Mouse (Mus musculus): ENCODE results near the gene Tenm4.
A peak's percentile ranks its signal among the peaks of the same experiment; 100 is the strongest.

Tenm4 gene

GRCm38 (mm10) chr7:96708561-96708960 is 537.5 kb downstream of the Tenm4 start:
- no peak for DNase-seq

- DNase-seq, result no peak
These were observed 537.9 kb downstream of the Tenm4 start for GRCm38 (mm10) chr7:96708968-96709367.

DNA sequence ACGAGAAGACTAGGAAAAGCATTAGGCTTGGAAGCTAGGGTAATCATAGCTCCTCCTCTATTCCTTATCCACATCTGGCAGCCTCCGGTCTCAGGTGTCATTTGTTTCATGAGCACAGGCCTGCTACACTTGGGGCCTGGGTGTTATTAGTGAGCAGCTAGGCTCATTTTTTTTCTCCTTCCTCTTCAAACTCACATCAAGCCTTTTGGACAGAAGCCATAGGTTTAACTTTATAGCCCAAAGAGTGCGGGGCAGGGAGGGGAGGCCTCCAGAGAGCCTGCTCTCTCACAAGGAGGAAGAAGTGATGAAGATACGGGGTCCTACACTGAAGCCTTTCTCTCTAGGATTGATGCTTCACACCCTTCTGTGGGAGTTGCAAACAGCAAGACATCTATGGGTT is 538.8 kb downstream of the Tenm4 start:
- no peak for DNase-seq

DNA sequence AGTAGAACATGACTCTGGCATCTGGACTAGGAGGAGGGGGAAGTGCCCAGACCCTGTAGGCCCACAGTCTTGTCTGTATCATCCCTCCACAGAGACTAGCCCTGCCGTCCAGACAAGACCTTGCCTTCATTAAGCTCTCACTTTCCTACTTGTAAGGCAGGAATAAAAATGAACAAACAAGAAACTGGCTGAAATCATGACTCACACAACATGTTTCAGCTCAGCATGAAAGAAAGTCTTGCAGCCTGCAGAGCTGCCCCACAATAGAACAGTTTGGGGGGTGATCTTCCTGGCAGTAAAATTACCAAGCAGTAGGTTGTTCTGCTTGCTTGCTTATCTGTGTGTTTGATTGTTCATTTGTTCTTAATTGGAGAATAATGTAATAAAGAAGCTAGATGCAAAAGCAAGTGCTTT is 539.6 kb downstream of the Tenm4 start:
- DNase-seq, result no peak

DNA sequence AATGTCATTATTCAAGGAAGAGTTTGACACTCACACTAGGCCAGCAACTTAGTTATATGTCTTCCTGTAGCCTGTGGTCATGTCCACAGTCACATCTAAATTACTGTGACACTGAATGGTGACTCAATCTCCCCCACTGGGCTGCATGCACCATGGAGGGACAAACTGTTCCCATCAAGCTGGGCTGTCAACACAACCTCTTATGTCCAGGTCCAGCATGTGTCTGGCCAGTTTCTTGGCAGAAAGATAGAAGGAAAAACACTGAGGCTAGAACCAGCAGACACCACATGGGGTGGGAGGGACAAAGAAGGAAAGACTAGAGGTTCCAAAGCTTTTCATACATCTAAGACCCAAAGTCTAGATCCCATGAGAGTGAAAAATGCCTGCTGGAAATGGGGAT is 541.8 kb downstream of the Tenm4 start:
- no peak for DNase-seq

DNA sequence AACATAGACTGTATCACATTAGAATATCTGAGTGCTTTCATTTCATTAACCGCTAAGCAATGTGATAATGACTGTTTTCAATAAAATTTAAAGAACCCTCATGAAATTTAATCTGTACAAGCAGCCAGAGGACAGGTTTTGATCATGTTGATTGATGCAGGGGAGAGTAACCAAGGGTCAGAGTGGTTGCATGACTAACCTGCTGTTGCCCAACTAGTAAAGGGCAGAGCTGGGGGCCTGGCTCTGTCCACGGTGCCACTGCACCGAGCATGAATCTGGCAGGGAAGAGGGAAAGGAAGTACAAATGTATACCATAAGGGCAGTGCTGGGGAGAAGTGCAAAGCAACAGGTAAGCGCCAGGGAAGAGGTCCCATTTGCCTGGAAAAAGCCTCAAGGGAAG is 545.9 kb downstream of the Tenm4 start:
- no peak for DNase-seq

DNA sequence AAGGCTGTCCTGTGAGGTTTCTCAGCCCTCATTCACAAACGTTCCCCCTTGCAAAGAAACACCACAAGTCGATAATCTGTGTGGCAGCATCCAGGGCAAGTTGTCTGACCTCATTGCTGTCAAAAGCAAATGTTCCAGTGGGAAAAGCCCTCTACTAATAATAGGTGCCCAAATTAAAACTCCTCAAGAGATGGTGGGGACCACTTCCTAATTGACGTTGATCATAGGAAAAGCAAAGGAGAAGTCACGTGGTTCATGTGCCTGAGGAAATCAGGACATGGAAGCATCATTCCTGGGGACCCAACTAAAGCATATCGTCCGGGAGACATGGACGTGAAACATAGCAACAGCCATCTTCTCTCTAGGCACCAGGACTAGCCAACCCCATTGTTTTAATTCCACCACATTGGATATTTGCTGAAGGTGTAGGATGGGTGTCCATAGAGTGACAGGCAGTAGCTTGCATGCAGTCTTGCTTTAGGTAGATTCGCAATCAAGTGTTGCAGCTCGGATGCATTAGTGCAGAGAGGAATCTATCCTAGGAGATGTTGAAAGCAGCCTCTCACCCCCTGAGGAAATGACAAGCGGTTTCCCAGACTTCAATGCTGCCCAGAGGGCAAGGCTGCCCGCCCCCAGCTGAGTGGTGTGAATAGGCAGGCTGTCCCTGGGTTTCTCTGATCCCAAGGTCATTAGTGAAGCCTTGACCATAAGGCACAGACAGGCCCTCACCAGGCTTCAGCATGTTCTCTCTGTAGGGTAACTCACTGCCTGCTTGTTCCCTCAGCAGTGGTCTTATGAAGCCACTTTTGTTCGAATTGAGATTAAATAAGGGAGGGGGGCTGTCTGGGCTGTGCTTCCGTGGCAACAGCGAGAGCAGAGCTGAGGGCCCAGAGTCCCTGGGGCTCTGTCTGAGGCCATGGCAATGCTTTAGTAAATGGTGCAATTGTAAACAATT is 547.4 kb downstream of the Tenm4 start:
- DNase-seq, result no peak

DNA sequence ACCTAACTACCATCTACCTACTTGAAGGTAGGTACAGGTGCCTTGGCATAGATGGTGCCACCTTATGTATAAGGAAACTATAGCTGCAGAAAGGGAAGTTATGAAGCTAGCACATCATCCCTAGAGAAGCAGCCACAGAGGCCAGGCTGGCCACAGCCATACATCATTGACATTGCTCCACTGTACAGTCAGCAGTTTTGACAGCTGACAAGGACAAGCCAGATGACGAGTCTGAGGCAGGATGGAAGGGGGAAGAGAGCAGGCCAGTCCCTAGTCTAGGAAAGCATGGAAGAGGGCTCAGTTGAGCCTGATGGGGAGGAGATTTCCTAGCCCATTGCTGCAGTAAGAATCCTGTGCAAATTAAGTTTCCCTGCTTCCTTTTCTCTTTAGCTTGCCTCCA is 548.9 kb downstream of the Tenm4 start:
- DNase-seq, result no peak

GRCm38 (mm10) chr7:96720465-96720864 is 549.4 kb downstream of the Tenm4 start:
- no peak for DNase-seq

- no peak for DNase-seq
These were observed 551.8 kb downstream of the Tenm4 start for GRCm38 (mm10) chr7:96722796-96723195.

- DNase-seq, result no peak
These were observed 554.6 kb downstream of the Tenm4 start for GRCm38 (mm10) chr7:96725603-96726002.

DNA sequence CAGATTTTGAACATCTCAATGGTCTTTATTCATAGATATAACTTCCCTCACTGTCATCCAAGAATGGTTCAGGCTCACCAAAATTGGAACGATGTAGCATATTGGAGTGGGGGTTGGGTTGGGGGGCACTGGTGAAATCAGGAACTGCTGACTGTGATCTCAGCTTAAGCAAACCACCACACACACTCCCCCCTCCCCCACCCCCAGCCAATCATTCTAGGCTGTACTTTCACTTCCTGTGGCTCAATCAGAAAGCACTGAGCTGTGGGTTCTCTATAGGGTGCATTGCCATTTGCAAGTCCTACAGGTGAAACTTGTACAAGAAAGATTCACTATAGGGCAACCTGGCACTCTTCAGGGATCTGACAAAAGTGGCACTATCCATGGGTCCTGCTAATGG is 559.3 kb downstream of the Tenm4 start:
- no peak for DNase-seq

GRCm38 (mm10) chr7:96731947-96732346 is 560.9 kb downstream of the Tenm4 start:
- no peak for DNase-seq

GRCm38 (mm10) chr7:96734315-96735058 is 563.4 kb downstream of the Tenm4 start:
- DNase-seq, result no peak

DNA sequence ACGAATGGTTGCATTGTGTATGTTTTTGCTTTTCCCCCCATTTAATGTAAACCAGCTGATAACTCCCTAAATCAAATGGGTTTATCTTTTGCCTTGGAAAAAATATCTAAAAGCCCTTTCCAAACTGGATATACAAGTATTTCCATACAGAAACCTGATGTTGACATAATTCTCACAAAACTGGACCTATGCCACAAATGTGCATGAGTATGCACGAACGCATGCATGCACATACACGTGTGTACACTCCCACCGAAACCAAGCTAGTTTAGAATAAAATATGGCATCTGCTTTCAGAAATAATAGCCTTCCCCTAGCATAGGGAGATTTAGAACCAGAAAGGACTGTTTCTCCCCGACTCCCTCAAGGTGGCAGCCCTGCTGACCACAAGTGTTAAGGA is 569.6 kb downstream of the Tenm4 start:
- DNase-seq, result no peak

- DNase-seq, result no peak
These were observed 571.2 kb downstream of the Tenm4 start for GRCm38 (mm10) chr7:96742221-96742620.

DNA sequence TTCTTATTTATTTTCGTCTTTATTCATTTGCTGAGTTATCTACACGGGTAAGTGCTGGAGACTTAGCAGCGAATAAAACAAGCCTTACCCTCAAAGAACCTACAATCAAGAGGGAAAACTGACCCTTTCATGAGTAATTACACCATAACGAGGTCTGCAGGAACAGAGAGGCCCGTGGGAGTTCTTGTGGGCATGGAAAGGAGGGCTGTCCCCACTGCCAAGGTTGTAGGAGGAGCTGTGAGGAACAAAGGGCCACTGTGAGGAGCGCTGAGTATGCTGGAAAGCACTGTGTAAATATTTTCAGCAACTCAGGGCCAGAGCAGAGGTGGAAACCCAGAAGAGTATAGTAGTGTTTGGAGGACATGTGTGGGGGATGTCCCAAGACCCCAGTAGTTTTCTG is 574.9 kb downstream of the Tenm4 start:
- DNase-seq, result peak in 1 of 2 experiments; percentile 18

DNA sequence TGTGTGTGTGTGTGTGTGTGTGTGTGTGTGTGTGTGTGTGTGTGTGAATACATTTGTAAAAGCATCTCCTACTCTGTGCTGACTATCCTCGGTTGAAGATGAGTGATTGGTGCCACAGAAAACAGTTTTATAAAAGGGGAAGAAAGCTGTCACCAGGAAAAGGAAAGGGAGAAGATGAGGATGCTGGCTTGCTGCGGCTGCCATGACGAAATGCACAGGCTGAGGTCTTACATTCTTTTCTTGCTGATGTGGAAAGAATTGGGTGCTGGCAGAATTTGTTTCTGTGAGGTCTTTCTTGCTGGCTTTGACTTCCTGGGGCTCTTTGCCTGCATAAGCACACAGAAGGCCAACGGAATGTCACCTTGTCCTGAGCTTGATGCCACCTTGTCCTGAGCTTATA is 575.7 kb downstream of the Tenm4 start:
- no peak for DNase-seq

DNA sequence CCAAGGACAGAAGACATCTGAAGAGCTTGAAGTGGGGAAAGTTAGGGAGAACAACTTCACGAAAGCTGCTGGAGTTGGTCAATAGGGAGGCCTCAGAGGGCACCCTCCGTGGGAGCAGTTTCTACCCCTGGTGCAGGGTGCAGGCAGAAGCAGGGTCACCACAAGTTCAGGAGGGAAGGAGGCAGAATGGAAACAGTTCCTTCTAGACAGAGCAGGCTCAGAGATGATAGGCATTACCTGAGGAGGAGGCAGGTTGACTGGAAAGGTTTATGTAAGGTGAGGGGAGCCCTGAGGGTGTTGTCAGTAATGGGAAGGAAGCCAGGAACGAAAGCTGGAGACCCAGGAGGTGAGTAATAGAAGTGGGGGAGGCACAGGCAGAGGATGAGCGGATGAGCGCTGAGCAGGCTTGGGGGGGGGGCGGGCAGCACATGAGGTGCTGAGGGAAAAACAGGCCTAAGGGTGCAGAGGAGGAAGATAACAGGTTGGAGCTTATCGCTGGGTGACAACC is 577.5 kb downstream of the Tenm4 start:
- DNase-seq, result no peak

DNA sequence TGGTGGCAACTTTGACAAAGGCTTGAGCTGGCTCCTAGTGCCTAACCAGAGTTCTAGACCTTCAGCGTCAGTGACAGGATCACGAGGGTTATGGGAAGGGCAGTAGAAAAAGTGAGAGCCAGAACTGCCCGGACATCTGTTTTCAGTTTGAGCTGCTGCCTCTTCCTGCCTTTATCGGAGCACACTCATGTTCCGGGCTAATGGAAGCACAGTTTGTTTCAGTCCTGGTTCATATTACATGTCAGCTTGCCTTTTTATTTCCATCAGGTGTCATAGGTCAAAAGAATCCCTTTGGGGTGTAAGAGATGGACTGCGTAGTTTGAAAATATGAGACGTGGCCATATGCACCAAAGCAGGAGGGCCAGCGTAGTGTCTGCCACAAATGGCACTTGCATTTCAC is 578.7 kb downstream of the Tenm4 start:
- DNase-seq, result no peak

- no peak for DNase-seq
These were observed 580.2 kb downstream of the Tenm4 start for GRCm38 (mm10) chr7:96751236-96751635.

DNA sequence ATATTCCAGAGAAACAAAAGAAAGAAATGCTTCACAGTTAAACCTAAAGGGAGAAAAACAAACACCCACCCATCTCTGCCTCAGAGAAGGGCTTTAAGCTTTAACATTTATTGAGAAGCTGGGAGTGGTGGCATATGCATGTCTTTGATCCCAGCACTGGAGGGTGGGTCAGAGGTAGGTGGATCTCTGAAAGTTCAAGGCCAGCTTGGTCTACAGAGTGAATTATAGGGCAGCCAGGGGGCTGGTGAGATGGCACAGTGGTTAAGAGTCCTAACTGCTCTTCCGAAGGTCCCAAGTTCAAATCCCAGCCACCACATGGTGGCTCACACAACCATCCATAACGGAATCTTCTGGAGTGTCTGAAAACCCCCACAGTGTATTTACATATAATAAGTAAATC is 581.7 kb downstream of the Tenm4 start:
- DNase-seq, result no peak

GRCm38 (mm10) chr7:96753335-96754095 is 582.5 kb downstream of the Tenm4 start:
- DNase-seq, result no peak

Measured in lung, adult 18-20 months (tissue).